Mouse (Mus musculus): ENCODE measurements at regions not wholly inside any gene's neighbourhood (a gene's known extent, or its start where the extent isn't known, plus 50 kb on each side); places are given as distances from the start of the nearest gene placed in this dataset.

- TF ChIP-seq CTCF (IDR thresholded peaks at IDR 0.05; ENCODE audit: low read depth, low read length) (no peak), POLR2A (IDR thresholded peaks at IDR 0.05; ENCODE audit: extremely low read depth, insufficient read depth, low read length) (no peak)
Measured at GRCm38 (mm10) chr9:94615205-94615604, 54.5 kb upstream of the Slc9a9 start.
